Mouse (Mus musculus): Measurements from ENCODE around the gene Htra2. TPM values are rescaled to one million over a fixed set of nuclear protein-coding genes. Genes with fewer than 3 reads are reported as not detected.

Htra2 gene
- polyA plus RNA-seq, 1 experiment = 56.3 TPM

DNA sequence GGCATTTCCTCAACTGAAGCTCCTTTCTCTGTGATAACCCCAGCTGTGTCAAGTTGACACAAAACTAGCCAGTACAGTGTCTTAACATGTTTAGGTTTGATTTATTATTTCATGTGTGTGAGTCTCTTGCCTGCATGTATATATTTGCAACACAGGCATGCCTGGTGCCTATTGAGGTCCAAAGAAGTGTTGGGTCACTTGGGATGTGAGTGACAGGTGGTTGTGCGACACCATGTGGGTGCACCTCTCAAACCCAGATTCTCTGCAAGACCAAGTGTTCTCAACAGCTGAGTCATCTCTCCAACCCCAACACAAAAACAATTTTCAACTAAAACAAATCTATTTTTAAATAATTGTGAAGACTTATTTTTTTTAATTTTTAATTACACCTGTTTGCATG lies 52.0 kb downstream of the Htra2 start:
- no peak for TF ChIP-seq POLR2A (IDR thresholded peaks at IDR 0.05; ENCODE audit: low read depth, low read length)
- TF ChIP-seq CTCF (IDR thresholded peaks at IDR 0.05; ENCODE audit: borderline replicate concordance, insufficient read depth, low read length) = no peak
- Histone ChIP-seq H3K27ac (ENCODE audit: insufficient read depth, low read length) (no peak overlapping the region), H3K4me3 (ENCODE audit: insufficient read depth, low read length) (no peak overlapping the region), H3K4me1 (ENCODE audit: control insufficient read depth, insufficient read depth, low read length) (peaks cover 4% of the 10 kb centered on the region; the same call in 1 of the 2 replicates)

Other genes starting within 250 kb of the Htra2 start
- 1.3 and 2.7 TPM in 2 replicates for gene Sema4f, start 115.5 kb downstream of the Htra2 start, polyA plus RNA-seq (2011; ENCODE audit: insufficient read length, low read depth, missing spikeins)
- gene M1ap, start 108.4 kb downstream of the Htra2 start, polyA plus RNA-seq (2011; ENCODE audit: insufficient read length, low read depth, missing spikeins) = 0.78 TPM in 1 of 2 replicates, not detected in the other
- gene Dok1, start 21.8 kb downstream of the Htra2 start, polyA plus RNA-seq (2011; ENCODE audit: insufficient read length, low read depth, missing spikeins) = 37.9 and 56.4 TPM in 2 replicates
- gene Loxl3, start 21.1 kb downstream of the Htra2 start, polyA plus RNA-seq (2011; ENCODE audit: insufficient read length, low read depth, missing spikeins) = 124 and 241 TPM in 2 replicates
- 129 and 133 TPM in 2 replicates for gene Aup1, start 752 bp downstream of the Htra2 start, polyA plus RNA-seq (2011; ENCODE audit: insufficient read length, low read depth, missing spikeins)
- gene Dqx1, start 2.6 kb upstream of the Htra2 start, polyA plus RNA-seq (2011; ENCODE audit: insufficient read length, low read depth, missing spikeins) = 0.25 and 0.84 TPM in 2 replicates
- gene Tlx2, start 15.0 kb upstream of the Htra2 start, polyA plus RNA-seq (2011; ENCODE audit: insufficient read length, low read depth, missing spikeins) = not detected in 2 replicates
- 12.1 and 15.2 TPM in 2 replicates for gene Pcgf1, start 22.6 kb upstream of the Htra2 start, polyA plus RNA-seq (2011; ENCODE audit: insufficient read length, low read depth, missing spikeins)
- not detected in 2 replicates for gene Lbx2, start 31.1 kb upstream of the Htra2 start, polyA plus RNA-seq (2011; ENCODE audit: insufficient read length, low read depth, missing spikeins)
- 0.60 TPM in 1 of 2 replicates, not detected in the other for gene Ccdc142, start 46.3 kb upstream of the Htra2 start, polyA plus RNA-seq (2011; ENCODE audit: insufficient read length, low read depth, missing spikeins)
- gene Gm42688, start 46.3 kb upstream of the Htra2 start, polyA plus RNA-seq (2011; ENCODE audit: insufficient read length, low read depth, missing spikeins) = 1.2 and 1.9 TPM in 2 replicates
- 41.9 and 42.7 TPM in 2 replicates for gene Mrpl53, start 53.8 kb upstream of the Htra2 start, polyA plus RNA-seq (2011; ENCODE audit: insufficient read length, low read depth, missing spikeins)
- 28.0 TPM in 2 replicates for gene Mogs, start 60.2 kb upstream of the Htra2 start, polyA plus RNA-seq (2011; ENCODE audit: insufficient read length, low read depth, missing spikeins)
- 37.3 and 44.5 TPM in 2 replicates for gene Wbp1, start 66.3 kb upstream of the Htra2 start, polyA plus RNA-seq (2011; ENCODE audit: insufficient read length, low read depth, missing spikeins)
- gene Ino80b, start 70.2 kb upstream of the Htra2 start, polyA plus RNA-seq (2011; ENCODE audit: insufficient read length, low read depth, missing spikeins) = 6.6 and 7.4 TPM in 2 replicates
- 13.4 and 15.4 TPM in 2 replicates for gene Rtkn, start 80.2 kb upstream of the Htra2 start, polyA plus RNA-seq (2011; ENCODE audit: insufficient read length, low read depth, missing spikeins)
- gene Wdr54, start 101.1 kb upstream of the Htra2 start, polyA plus RNA-seq (2011; ENCODE audit: insufficient read length, low read depth, missing spikeins) = 5.4 TPM in 2 replicates
- 0.51 and 0.70 TPM in 2 replicates for gene 1700003E16Rik, start 101.1 kb upstream of the Htra2 start, polyA plus RNA-seq (2011; ENCODE audit: insufficient read length, low read depth, missing spikeins)
- gene Dctn1, start 110.6 kb upstream of the Htra2 start, polyA plus RNA-seq (2011; ENCODE audit: insufficient read length, low read depth, missing spikeins) = 92.5 and 98.8 TPM in 2 replicates
- not detected in 2 replicates for gene Slc4a5, start 164.6 kb upstream of the Htra2 start, polyA plus RNA-seq (2011; ENCODE audit: insufficient read length, low read depth, missing spikeins)

Data from embryonic fibroblast, embryonic 13.5 days (primary cell).